In genomic region chr2:103439710-103440109, GRCm38 (mm10) we compare ENCODE assay signal across 8 mouse cellular contexts. TPM values are rescaled to one million over a fixed set of nuclear protein-coding genes. Genes with fewer than 3 reads are reported as not detected.
DNase-seq lines count a peak whose midpoint lies in the region; ATAC-seq lines count a peak whose summit lies in the region.

No protein-coding gene starts in this region.

- intact Hi-C loops in left cerebral cortex, postnatal 10 days (cut with DNase I): no loop called here

- peak; percentile 90 for DNase-seq in ZHBTc4 (ENCODE audit: low read depth, low spot score)
- DNase-seq in cerebellum, postnatal 4 days (ENCODE audit: low spot score in 2 of 2): peak; percentile 66 to 81
- DNase-seq in gastrocnemius, adult 8-10 months (ENCODE audit: low spot score in 2 of 2): peak; percentile 31 to 48
- peak; percentile 68 for DNase-seq in induced T-regulatory cell, adult 2 months (ENCODE audit: low read depth)
- DNase-seq in left cerebral cortex, postnatal 10 days (ENCODE audit: extremely low spot score in 1 of 2, low spot score in 2 of 2): peak; percentile 78 to 90
- DNase-seq in right cerebral cortex, postnatal 4 days: peak; percentile 93

- peak; percentile 88 for ATAC-seq in megakaryocyte-erythroid progenitor cell, adult 5-6 weeks (replicated peaks; ENCODE audit: low FRiP score, low TSS enrichment, poor library complexity, severe bottlenecking)
- no peak for ATAC-seq in inflammation-experienced regulatory T-cells, adult 6 months

RNA-seq across cellular contexts. Expression of gene Elf5, which starts 28.2 kb away (rescaled TPM):
- under 1 TPM in 2 of 4 experiments, not detected in 2; 0.17 to 0.63 TPM for total RNA-seq in gastrocnemius, adult 8-10 months (2022)
- 1 to 10 TPM in 1 of 2 experiments, under 1 TPM in 1; 0.79 to 1.1 TPM for total RNA-seq in left cerebral cortex, postnatal 10 days (2021)
- not detected in 2 replicates for total RNA-seq in megakaryocyte-erythroid progenitor cell, adult 5-6 weeks (2014; fragmentation: Nextera tagmentation)
- total RNA-seq in megakaryocyte-erythroid progenitor cell, adult 5-6 weeks (2017): not detected in 2 replicates
- polyA plus RNA-seq in inflammation-experienced regulatory T-cells, adult 6 months (2017; shearing (Covaris generic)): not detected

RNA-seq across cellular contexts. Expression of gene Cat, which starts 45.2 kb away (rescaled TPM):
- total RNA-seq in gastrocnemius, adult 8-10 months (2022): 100 to 1,000 TPM in 2 of 4 experiments, 10 to 100 TPM in 2; 85.9 to 103 (median 95.5) TPM
- 10 to 100 TPM; 59.6 to 66.2 TPM for total RNA-seq in left cerebral cortex, postnatal 10 days (2021)
- total RNA-seq in megakaryocyte-erythroid progenitor cell, adult 5-6 weeks (2014; fragmentation: Nextera tagmentation): 79.6 and 84.5 TPM in 2 replicates
- total RNA-seq in megakaryocyte-erythroid progenitor cell, adult 5-6 weeks (2017): 45.0 and 46.0 TPM in 2 replicates
- polyA plus RNA-seq in inflammation-experienced regulatory T-cells, adult 6 months (2017; shearing (Covaris generic)): 100 to 1,000 TPM in 1 of 3 experiments, 10 to 100 TPM in 2; 90.9 to 102 (median 95.5) TPM

Comparison
In these comparisons a context has a peak if more than half of its experiments do, and no peak if none do; other contexts are left out.
1. DNase-seq: peak in every context shown above with its lines; median percentile 93 in right cerebral cortex, postnatal 4 days; 90 in ZHBTc4; 84 in left cerebral cortex, postnatal 10 days; 74 in cerebellum, postnatal 4 days; 68 in induced T-regulatory cell, adult 2 months; 40 in gastrocnemius, adult 8-10 months.